Mouse (Mus musculus) liver, postnatal 0 days (tissue): ENCODE data around the gene Shroom2. TPM values are rescaled to one million over a fixed set of nuclear protein-coding genes. Genes with fewer than 3 reads are reported as not detected.

Source experiments
- ATAC-seq: fragments of 200-750 bp; cut with Nextera tagmentation; 2 replicates; pipeline ENCODE4 v1.8.0; 2017; ENCODE audit warnings: mild to moderate bottlenecking, moderate library complexity
- DNase-seq: peaks from one replicate; pipeline ENCODE4 v3.0.0-alpha.2; 2016
- H3K27ac ChIP-seq: fragments of 300-500 bp; sonication (generic); 2 replicates; pipeline ENCODE4 v1.5.1; 2014; ENCODE audit warnings: antibody characterized with exemption, moderate library complexity, mild to moderate bottlenecking, low read depth
- H3K27me3 ChIP-seq: fragments of 300-500 bp; sonication (generic); 2 replicates; pipeline ENCODE4 v1.6.1; 2014; ENCODE audit warnings: low read length, control low read depth, mixed read lengths; ENCODE audit not compliant: insufficient read depth
- H3K36me3 ChIP-seq: fragments of 300-500 bp; sonication (generic); replicated peaks from 2 replicates; pipeline ENCODE4 v1.6.1; 2014; ENCODE audit warnings: mild to moderate bottlenecking, control low read depth, low read length, moderate library complexity, mixed read lengths; ENCODE audit not compliant: insufficient read depth
- H3K4me1 ChIP-seq: fragments of 300-500 bp; sonication (generic); 2 replicates; pipeline ENCODE4 v1.6.1; 2014; ENCODE audit warnings: antibody characterized with exemption, mild to moderate bottlenecking, control low read depth; ENCODE audit not compliant: insufficient read depth
- H3K4me2 ChIP-seq: fragments of 300-500 bp; sonication (generic); 2 replicates; pipeline ENCODE4 v1.6.1; 2014; ENCODE audit warnings: low read depth, mild to moderate bottlenecking, low read length, moderate library complexity, mixed read lengths
- H3K4me3 ChIP-seq: fragments of 300-500 bp; sonication (generic); 2 replicates; pipeline ENCODE4 v1.5.1; 2014; ENCODE audit warnings: low read depth, low read length
- H3K9ac ChIP-seq: fragments of 300-500 bp; sonication (generic); replicated peaks from 2 replicates; pipeline ENCODE4 v1.6.1; 2014; ENCODE audit warnings: mild to moderate bottlenecking, moderate library complexity
- H3K9me3 ChIP-seq: fragments of 300-500 bp; sonication (generic); 2 replicates; pipeline ENCODE4 v1.6.1; 2016; ENCODE audit warnings: mild to moderate bottlenecking, control low read depth, low read length, mixed read lengths
- CTCF ChIP-seq: sonication (generic); IDR thresholded peaks from 2 replicates; pipeline ENCODE4 v1.5.1; 2016; ENCODE audit warnings: antibody characterized with exemption, low read depth
- EP300 ChIP-seq: IDR thresholded peaks from 2 replicates; pipeline ENCODE4 v1.6.1; 2016; ENCODE audit warnings: antibody characterized with exemption, low read depth, mild to moderate bottlenecking
- WGBS: fragments of 180-500 bp; shearing (Covaris S2); extraction: QIAGEN DNeasy Blood & Tissue Kit; methylation state at CpG from one replicate; pipeline ENCODE4 v1.1.7; 2014; ENCODE audit not compliant: insufficient replicate concordance; 5-methylcytosine and 5-hydroxymethylcytosine counted together
- polyA plus RNA-seq: library from polyadenylated mRNA; unstranded; fragments of >200 nt; fragmentation: Nextera tagmentation; extraction: Ambion mirVana; gene quantifications from 2 replicates; pipeline ENCODE4 v1.2.1, GENCODE M21; 2015

Gene Shroom2
- polyA plus RNA-seq, 1 experiment from 2014 or later, result 1.6 TPM

DNA sequence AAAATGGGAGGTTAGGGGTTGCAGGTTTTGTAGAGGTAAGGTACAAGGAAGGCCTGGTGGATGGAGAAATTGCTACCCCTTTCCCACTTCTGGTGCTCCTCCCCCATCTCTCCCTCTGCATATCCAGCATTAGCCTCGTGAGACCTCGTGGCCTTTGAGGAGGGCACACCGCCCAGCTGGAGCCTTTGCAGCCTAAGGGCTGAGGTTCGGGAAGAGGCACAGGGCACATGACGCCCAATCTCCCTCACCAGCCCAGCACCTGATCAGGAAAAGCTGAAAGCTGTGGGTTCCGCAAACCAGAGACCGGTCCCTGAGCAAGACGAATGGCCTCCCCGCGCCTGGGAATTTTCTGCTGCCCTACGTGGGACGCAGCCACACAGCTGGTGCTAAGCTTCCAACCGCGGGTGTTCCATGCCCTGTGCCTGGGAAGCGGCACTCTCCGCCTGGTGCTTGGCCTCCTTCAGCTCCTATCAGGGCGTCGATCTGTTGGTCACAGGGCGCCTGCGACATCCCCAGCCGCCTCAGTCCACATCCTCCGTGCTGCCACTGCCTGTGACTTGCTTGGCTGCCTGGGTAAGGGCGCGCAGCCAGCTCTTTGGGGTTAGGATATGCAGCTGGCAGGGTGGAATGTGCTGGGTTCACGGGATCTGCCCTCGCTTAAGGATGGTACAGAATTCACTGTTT lies 12.6 kb upstream of the Shroom2 start, which contains the start of gene Gpr143:
Gpr143 (plus strand) TSS at position 202 of the 684 bp plus-strand sequence.
- DNase-seq (peak; percentile 12), ATAC-seq (no peak)
- H3K36me3 ChIP-seq, result no peaks in the 10 kb centered on the region
- H3K27ac ChIP-seq, result no peak within 1 kb of the TSS
- no peaks in the 10 kb centered on the region for H3K4me1 ChIP-seq
- TF ChIP-seq EP300, result no peak
- no peak for TF ChIP-seq CTCF
- no peak within 1 kb of the TSS for H3K4me3 ChIP-seq
- no peak within 1 kb of the TSS for H3K9ac ChIP-seq
- 23% methylated on average over 25 of the region's 26 CpGs for WGBS
- peak within 1 kb of the TSS; percentile 29 for H3K4me2 ChIP-seq
- 0 out of 2 replicates have a peak, but pooled peaks cover 4% of the 10 kb centered on the region for H3K27me3 ChIP-seq
- H3K9me3 ChIP-seq, result no peaks in the 10 kb centered on the region

DNA sequence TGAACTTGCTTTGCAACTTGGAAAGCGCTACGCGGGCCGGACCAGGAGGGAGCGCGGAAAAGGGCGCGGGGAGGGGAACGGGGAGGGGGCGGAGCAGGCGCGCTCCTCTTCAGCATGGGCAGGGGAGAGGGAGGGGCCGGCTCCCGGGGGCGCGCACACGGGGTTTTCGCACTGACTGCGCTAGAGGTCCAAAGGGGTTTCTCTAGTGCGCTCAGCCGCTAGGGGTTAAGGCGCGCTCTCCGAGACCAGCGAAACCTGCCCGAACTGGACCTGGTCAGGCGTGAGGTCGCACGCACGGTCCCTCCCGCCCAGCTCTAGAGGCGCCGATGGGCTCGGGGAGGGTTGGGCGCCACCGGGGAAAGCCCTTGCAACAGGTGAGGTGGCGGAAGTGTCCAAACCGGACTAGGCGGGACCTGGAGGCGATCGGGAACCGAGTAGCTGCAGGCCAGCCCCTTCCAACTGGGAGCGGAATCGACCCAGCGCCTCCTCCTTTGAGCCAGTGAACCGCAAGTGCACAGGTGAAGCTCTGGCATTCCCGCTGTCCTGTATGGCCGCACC lies 414 bp upstream of the Shroom2 start:
- ATAC-seq (peak; percentile 89), DNase-seq (peak; percentile 64)
- H3K9me3 ChIP-seq, result no peaks in the 10 kb centered on the region
- TF ChIP-seq CTCF (no peak), EP300 (no peak)
- H3K27ac ChIP-seq, result peak overlapping the region; percentile 69
- H3K4me3 ChIP-seq, result peak overlapping the region; percentile 49
- H3K4me1 ChIP-seq, result no peaks in the 10 kb centered on the region
- no peaks in the 10 kb centered on the region for H3K36me3 ChIP-seq
- H3K4me2 ChIP-seq, result peak overlapping the region; percentile 54
- WGBS, result 12% methylated on average over 27 of the region's 48 CpGs
- H3K27me3 ChIP-seq, result peaks cover 7% of the 10 kb centered on the region; the same call in 1 of the 2 replicates
- H3K9ac ChIP-seq, result peak overlapping the region; percentile 58; the same call in 1 of the 2 replicates

DNA sequence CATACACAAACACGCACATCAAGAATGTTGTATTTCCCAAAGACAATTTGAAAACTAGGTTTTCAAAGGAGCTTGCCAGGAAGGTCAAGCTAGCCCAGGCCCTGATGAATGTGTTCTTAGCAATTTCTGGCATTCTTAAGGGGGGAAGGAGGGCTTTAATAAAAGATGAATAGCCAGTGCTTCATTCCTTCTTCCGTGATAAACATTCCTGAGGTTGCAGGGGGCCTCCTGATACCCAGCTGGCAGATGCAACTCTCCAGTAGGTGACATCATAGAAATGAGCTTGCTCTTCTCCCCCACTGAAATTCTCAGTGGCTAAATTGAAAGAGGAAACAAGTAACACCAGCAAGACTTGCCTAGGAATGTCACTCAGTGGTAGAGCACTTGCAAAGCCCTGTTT lies 5.1 kb downstream of the Shroom2 start:
- Histone ChIP-seq H3K27ac (no peak overlapping the region), H3K4me3 (no peak overlapping the region), H3K4me1 (no peaks in the 10 kb centered on the region), H3K36me3 (no peaks in the 10 kb centered on the region), H3K4me2 (no peak overlapping the region), H3K9ac (no peak overlapping the region), H3K9me3 (no peaks in the 10 kb centered on the region), H3K27me3 (0 out of 2 replicates have a peak, but pooled peaks cover 3% of the 10 kb centered on the region)
- 60% methylated on average over 2 of the region's 2 CpGs for WGBS
- DNase-seq (no peak), ATAC-seq (no peak)
- TF ChIP-seq CTCF (no peak), EP300 (no peak)

DNA sequence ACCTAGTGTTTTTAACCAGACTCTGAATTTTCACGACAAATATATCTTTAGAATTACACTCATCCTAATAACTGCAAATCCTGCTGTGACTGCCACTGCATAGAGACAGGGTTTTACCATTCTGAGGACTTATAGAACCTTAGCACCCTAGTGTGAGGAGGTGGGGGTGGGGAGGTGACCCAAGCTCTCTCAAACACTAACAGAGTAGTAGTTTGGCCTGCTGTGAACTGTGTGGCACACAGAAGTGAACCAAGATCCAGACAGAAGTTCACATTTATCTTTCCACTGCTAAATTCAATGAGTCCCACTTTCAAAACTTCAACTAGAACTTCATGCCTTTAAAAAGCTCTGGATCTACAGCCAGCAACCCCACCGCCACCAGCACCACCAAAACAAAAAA lies 6.4 kb downstream of the Shroom2 start:
- 55% methylated on average over 2 of the region's 2 CpGs for WGBS
- TF ChIP-seq CTCF (no peak), EP300 (no peak)
- H3K27me3 ChIP-seq, result 0 out of 2 replicates have a peak, but pooled peaks cover 3% of the 10 kb centered on the region
- H3K4me2 ChIP-seq, result no peak overlapping the region
- no peaks in the 10 kb centered on the region for H3K4me1 ChIP-seq
- no peaks in the 10 kb centered on the region for H3K9me3 ChIP-seq
- H3K9ac ChIP-seq, result no peak overlapping the region
- no peaks in the 10 kb centered on the region for H3K36me3 ChIP-seq
- DNase-seq (no peak), ATAC-seq (no peak)
- H3K4me3 ChIP-seq, result no peak overlapping the region
- no peak overlapping the region for H3K27ac ChIP-seq

DNA sequence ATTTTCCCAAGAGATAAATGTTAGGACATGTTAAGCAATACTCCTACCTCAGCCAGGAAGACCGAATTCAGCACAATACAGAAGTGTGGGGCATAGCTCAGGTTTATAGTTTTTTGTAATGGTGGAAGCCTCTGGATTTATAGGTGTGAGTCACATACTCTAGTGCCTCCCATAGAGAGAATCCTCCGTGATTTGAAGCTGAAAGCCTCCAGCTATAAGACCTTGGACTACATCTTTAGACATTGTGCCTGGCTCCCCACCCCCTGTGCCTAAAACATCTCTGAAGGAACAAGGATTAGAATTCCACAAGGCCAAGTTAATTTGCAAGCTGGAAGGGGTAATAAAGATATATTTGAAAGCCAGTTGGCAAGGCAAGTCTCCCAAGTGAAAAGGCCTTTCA lies 6.8 kb downstream of the Shroom2 start:
- ATAC-seq, result no peak
- Histone ChIP-seq H3K4me1 (no peaks in the 10 kb centered on the region), H3K27ac (no peak overlapping the region), H3K4me2 (no peak overlapping the region), H3K36me3 (no peaks in the 10 kb centered on the region), H3K27me3 (0 out of 2 replicates have a peak, but pooled peaks cover under 1% of the 10 kb centered on the region), H3K9ac (no peak overlapping the region), H3K9me3 (no peaks in the 10 kb centered on the region), H3K4me3 (no peak overlapping the region)
- TF ChIP-seq CTCF (no peak), EP300 (no peak)
- no peak for DNase-seq
- 42% methylated on average over 2 of the region's 2 CpGs for WGBS

DNA sequence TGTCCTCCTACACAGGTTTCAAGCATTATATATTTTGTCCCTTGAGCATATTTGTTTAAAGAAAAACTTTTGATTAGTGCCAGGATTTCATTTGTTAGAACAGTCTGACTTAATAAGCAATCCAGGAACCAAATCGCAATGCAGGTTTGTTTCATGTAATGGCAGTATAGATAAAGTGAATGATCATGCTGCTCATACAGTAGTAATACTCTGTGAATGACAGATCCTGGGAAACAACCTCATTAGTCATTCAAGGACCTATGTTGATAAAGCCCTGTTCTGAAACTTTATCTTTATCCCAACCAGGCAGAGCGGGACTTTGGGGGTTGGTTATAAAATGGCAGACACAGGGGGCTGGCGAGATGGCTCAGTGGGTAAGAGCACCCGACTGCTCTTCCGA lies 13.0 kb downstream of the Shroom2 start:
- Histone ChIP-seq H3K4me3 (no peak overlapping the region), H3K27me3 (no peaks in the 10 kb centered on the region), H3K9me3 (no peaks in the 10 kb centered on the region), H3K4me2 (no peak overlapping the region), H3K9ac (no peak overlapping the region), H3K27ac (no peak overlapping the region), H3K36me3 (no peaks in the 10 kb centered on the region), H3K4me1 (no peaks in the 10 kb centered on the region)
- DNase-seq (no peak), ATAC-seq (no peak)
- no peak for TF ChIP-seq CTCF
- TF ChIP-seq EP300, result no peak
- WGBS, result 85% methylated on average over 5 of the region's 5 CpGs
